Comparison of ENCODE assay signal across 9 mouse cellular contexts in genomic region chr14:120515376-120515775, GRCm38 (mm10). TPM values are rescaled to one million over a fixed set of nuclear protein-coding genes. Genes with fewer than 3 reads are reported as not detected.
A peak's percentile ranks its signal among the peaks of the same experiment; 100 is the strongest.
DNase-seq lines count a peak whose midpoint lies in the region; ATAC-seq and TF ChIP-seq lines count a peak whose summit lies in the region.
"Had no signal": no experiment of that assay in that cellular context is flagged by ENCODE, and none has a peak within 500 bp of the region (broad histone marks: within the 10 kb centered on the region; RNA-seq: fewer than 3 reads in every experiment).

No protein-coding gene starts in this region.

- no peaks in the 10 kb centered on the region for H3K4me1 ChIP-seq in hindbrain, postnatal 0 days (ENCODE audit: insufficient read depth, low read length)
- H3K4me1 ChIP-seq in hindbrain, embryonic 10.5 days (replicated peaks): no peaks in the 10 kb centered on the region
- peaks cover 25% of the 10 kb centered on the region for H3K4me1 ChIP-seq in lung, embryonic 15.5 days
- H3K4me1 ChIP-seq: neural tube, embryonic 13.5 days had no signal

- no peak overlapping the region for H3K9ac ChIP-seq in hindbrain, postnatal 0 days (replicated peaks; ENCODE audit: low read length)
- no peak overlapping the region for H3K9ac ChIP-seq in lung, embryonic 15.5 days
- H3K9ac ChIP-seq: neural tube, embryonic 13.5 days had no signal

- H3K27ac ChIP-seq in hindbrain, postnatal 0 days: no peak overlapping the region
- H3K27ac ChIP-seq in hindbrain, embryonic 10.5 days: no peak overlapping the region
- H3K27ac ChIP-seq in lung, embryonic 15.5 days: peak overlapping the region; percentile 80
- H3K27ac ChIP-seq: neural tube, embryonic 13.5 days had no signal

- no peak for ATAC-seq in hindbrain, postnatal 0 days
- ATAC-seq in lung, embryonic 15.5 days (ENCODE audit: borderline replicate concordance, extremely low read depth, low FRiP score, low TSS enrichment): peak; percentile 80; the same call in 1 of the 2 replicates
- no peak for ATAC-seq in erythroblast, adult 5-6 weeks (replicated peaks; ENCODE audit: low FRiP score, poor library complexity, severe bottlenecking)

- no peaks in the 10 kb centered on the region for H3K27me3 ChIP-seq in hindbrain, postnatal 0 days (ENCODE audit: insufficient read depth, low read length)
- H3K27me3 ChIP-seq in hindbrain, embryonic 10.5 days (ENCODE audit: insufficient read depth, poor library complexity, severe bottlenecking): no peaks in the 10 kb centered on the region
- no peaks in the 10 kb centered on the region for H3K27me3 ChIP-seq in lung, embryonic 15.5 days
- H3K27me3 ChIP-seq: neural tube, embryonic 13.5 days had no signal

- no peak overlapping the region for H3K4me3 ChIP-seq in hindbrain, postnatal 0 days (ENCODE audit: low read length)
- no peak overlapping the region for H3K4me3 ChIP-seq in hindbrain, embryonic 10.5 days
- H3K4me3 ChIP-seq in lung, embryonic 15.5 days: no peak overlapping the region
- H3K4me3 ChIP-seq: neural tube, embryonic 13.5 days had no signal

- H3K36me3 ChIP-seq in hindbrain, postnatal 0 days (ENCODE audit: insufficient read depth, low read length): no peaks in the 10 kb centered on the region
- no peaks in the 10 kb centered on the region for H3K36me3 ChIP-seq in hindbrain, embryonic 10.5 days
- H3K36me3 ChIP-seq in lung, embryonic 15.5 days: no peaks in the 10 kb centered on the region
- H3K36me3 ChIP-seq: neural tube, embryonic 13.5 days had no signal

- TF ChIP-seq CTCF in hindbrain, postnatal 0 days (IDR thresholded peaks at IDR 0.05; ENCODE audit: low read depth): no peak

- no peak overlapping the region for H3K4me2 ChIP-seq in hindbrain, postnatal 0 days (ENCODE audit: low read depth, low read length)
- no peak overlapping the region for H3K4me2 ChIP-seq in lung, embryonic 15.5 days
- H3K4me2 ChIP-seq: neural tube, embryonic 13.5 days had no signal

- DNase-seq in hindbrain, postnatal 0 days (ENCODE audit: low spot score): peak; percentile 62
- no peak for DNase-seq in hindbrain, embryonic 10.5 days (ENCODE audit: low spot score)
- peak; percentile 64 for DNase-seq in adrenal gland, adult 2 months
- DNase-seq in gastrocnemius, adult 8-10 months (ENCODE audit: low spot score in 2 of 2): peak; percentile 28 to 61
- DNase-seq in right cerebral cortex, postnatal 25 days: no peak
- DNase-seq in yolk sac, embryonic 10.5 days (ENCODE audit: low spot score): no peak

- WGBS in hindbrain, postnatal 0 days: 64% methylated on average over 1 of the region's 1 CpGs
- 79% methylated on average over 1 of the region's 1 CpGs for WGBS in hindbrain, embryonic 10.5 days
- WGBS in lung, embryonic 15.5 days: 46% methylated on average over 1 of the region's 1 CpGs

- no peaks in the 10 kb centered on the region for H3K9me3 ChIP-seq in hindbrain, postnatal 0 days (ENCODE audit: low read length)
- H3K9me3 ChIP-seq in hindbrain, embryonic 10.5 days: no peaks in the 10 kb centered on the region
- no peaks in the 10 kb centered on the region for H3K9me3 ChIP-seq in lung, embryonic 15.5 days
- H3K9me3 ChIP-seq: neural tube, embryonic 13.5 days had no signal

RNA-seq across cellular contexts. Expression of gene Rap2a, which starts 37.1 kb away (rescaled TPM):
- 45.4 and 53.7 TPM in 2 replicates for total RNA-seq in hindbrain, postnatal 0 days (2014; rRNA removed)
- polyA plus RNA-seq in hindbrain, postnatal 0 days (2015; fragmentation: Nextera tagmentation; extraction: Ambion mirVana): 26.2 and 27.3 TPM in 2 replicates
- 11.6 and 13.1 TPM in 2 replicates for polyA plus RNA-seq in hindbrain, embryonic 10.5 days (2016; fragmentation: Nextera tagmentation; extraction: Ambion mirVana)
- total RNA-seq in adrenal gland, adult 2 months (2021): 10 to 100 TPM; 12.4 to 25.8 TPM
- 11.6 and 17.3 TPM in 2 replicates for polyA plus RNA-seq in adrenal gland, adult 2 months (2012; rRNA removed)
- 1 to 10 TPM; 2.5 to 3.2 (median 3.0) TPM for total RNA-seq in gastrocnemius, adult 8-10 months (2022)
- polyA plus RNA-seq in lung, embryonic 15.5 days (2015; fragmentation: Nextera tagmentation; extraction: Ambion mirVana): 41.2 and 43.2 TPM in 2 replicates
- 3.5 and 9.8 TPM in 2 replicates for total RNA-seq in erythroblast, adult 5-6 weeks (2015; ENCODE audit: low replicate concordance)
- 0.98 and 4.1 TPM in 2 replicates for total RNA-seq in erythroblast, adult 5-6 weeks (2017; ENCODE audit: low replicate concordance)

Comparison
In these comparisons a context has a peak if more than half of its experiments do, and no peak if none do; other contexts are left out.
1. DNase-seq: peak in hindbrain, postnatal 0 days (single experiment), adrenal gland, adult 2 months (single experiment) and gastrocnemius, adult 8-10 months (2 of 2); none in hindbrain, embryonic 10.5 days (single experiment), right cerebral cortex, postnatal 25 days (single experiment) and yolk sac, embryonic 10.5 days (single experiment).